9 mouse cellular contexts compared by ENCODE assay signal in genomic region chr14:58076030-58076521, GRCm38 (mm10). TPM values are rescaled to one million over a fixed set of nuclear protein-coding genes. Genes with fewer than 3 reads are reported as not detected.
DNase-seq lines count a peak whose midpoint lies in the region; ATAC-seq lines count a peak whose summit lies in the region.
"Had no signal": no experiment of that assay in that cellular context is flagged by ENCODE, and none has a peak within 500 bp of the region (broad histone marks: within the 10 kb centered on the region; RNA-seq: fewer than 3 reads in every experiment).

No protein-coding gene starts in this region.

- WGBS in kidney, embryonic 15.5 days: 2% methylated on average over 38 of the region's 40 CpGs
- under 1% methylated on average over 37 of the region's 40 CpGs for WGBS in limb, embryonic 15.5 days
- WGBS in neural tube, embryonic 14.5 days: under 1% methylated on average over 27 of the region's 40 CpGs

- H3K27ac ChIP-seq in kidney, embryonic 15.5 days: peak overlapping the region; percentile 70
- H3K27ac ChIP-seq in limb, embryonic 15.5 days: no peak overlapping the region
- H3K27ac ChIP-seq in neural tube, embryonic 14.5 days (ENCODE audit: low read depth, low read length): peak overlapping the region; percentile 88

- H3K4me2 ChIP-seq in kidney, embryonic 15.5 days: peak overlapping the region; percentile 97
- peak overlapping the region; percentile 94 for H3K4me2 ChIP-seq in limb, embryonic 15.5 days
- peak overlapping the region; percentile 91 for H3K4me2 ChIP-seq in neural tube, embryonic 14.5 days (ENCODE audit: low read depth, low read length)

- DNase-seq in ovary, postnatal 10 days (ENCODE audit: low spot score): peak; percentile 9
- DNase-seq in ovary, postnatal 14 days (ENCODE audit: low spot score): no peak
- DNase-seq in cerebellum, postnatal 4 days (ENCODE audit: low spot score in 2 of 2): peak; percentile 32 to 68
- peak; percentile 19 to 25 for DNase-seq in heart, adult 9 months (ENCODE audit: low spot score in 2 of 2)

- H3K9ac ChIP-seq in kidney, embryonic 15.5 days: peak overlapping the region; percentile 49
- H3K9ac ChIP-seq in limb, embryonic 15.5 days: no peak overlapping the region
- H3K9ac ChIP-seq in neural tube, embryonic 14.5 days (replicated peaks; ENCODE audit: low read depth, low read length): peak overlapping the region; percentile 69

- peaks cover 50% of the 10 kb centered on the region for H3K4me1 ChIP-seq in kidney, embryonic 15.5 days
- H3K4me1 ChIP-seq in limb, embryonic 15.5 days: peaks cover 49% of the 10 kb centered on the region
- H3K4me1 ChIP-seq in neural tube, embryonic 14.5 days (ENCODE audit: control insufficient read depth, insufficient read depth, low read length): peaks cover 8% of the 10 kb centered on the region

- no peaks in the 10 kb centered on the region for H3K9me3 ChIP-seq in kidney, embryonic 15.5 days (replicated peaks)
- H3K9me3 ChIP-seq in limb, embryonic 15.5 days: no peaks in the 10 kb centered on the region
- no peaks in the 10 kb centered on the region for H3K9me3 ChIP-seq in neural tube, embryonic 14.5 days (ENCODE audit: control insufficient read depth, low read length)

- peaks cover 77% of the 10 kb centered on the region for H3K27me3 ChIP-seq in kidney, embryonic 15.5 days
- H3K27me3 ChIP-seq in limb, embryonic 15.5 days: peaks cover 63% of the 10 kb centered on the region
- peaks cover 14% of the 10 kb centered on the region for H3K27me3 ChIP-seq in neural tube, embryonic 14.5 days (ENCODE audit: control insufficient read depth, insufficient read depth, low read length)

- peak; percentile 74 for ATAC-seq in kidney, embryonic 15.5 days (replicated peaks; ENCODE audit: low FRiP score)
- no peak for ATAC-seq in limb, embryonic 15.5 days (ENCODE audit: insufficient number of reproducible peaks, low FRiP score, low TSS enrichment, low read depth)
- peak; percentile 85 for ATAC-seq in neural tube, embryonic 14.5 days (ENCODE audit: low read depth)
- ATAC-seq in erythroblast, adult 5-6 weeks (replicated peaks; ENCODE audit: low FRiP score, poor library complexity, severe bottlenecking): no peak
- ATAC-seq: Patski had no signal

- H3K4me3 ChIP-seq in kidney, embryonic 15.5 days (replicated peaks): peak overlapping the region; percentile 57
- peak overlapping the region; percentile 59 for H3K4me3 ChIP-seq in limb, embryonic 15.5 days
- H3K4me3 ChIP-seq in neural tube, embryonic 14.5 days (ENCODE audit: low read depth, low read length): peak overlapping the region; percentile 63

- no peaks in the 10 kb centered on the region for H3K36me3 ChIP-seq in kidney, embryonic 15.5 days
- H3K36me3 ChIP-seq in limb, embryonic 15.5 days: no peaks in the 10 kb centered on the region
- no peaks in the 10 kb centered on the region for H3K36me3 ChIP-seq in neural tube, embryonic 14.5 days (ENCODE audit: control insufficient read depth, insufficient read depth, low read length)

RNA-seq across cellular contexts. Expression of gene Fgf9, which starts 5.7 kb away (rescaled TPM):
- polyA plus RNA-seq in kidney, embryonic 15.5 days (2015; fragmentation: Nextera tagmentation; extraction: Ambion mirVana): 6.7 and 7.9 TPM in 2 replicates
- polyA plus RNA-seq in limb, embryonic 15.5 days (2015; fragmentation: Nextera tagmentation; extraction: Ambion mirVana): 11.0 and 12.4 TPM in 2 replicates
- polyA plus RNA-seq in neural tube, embryonic 14.5 days (2014; fragmentation: Nextera tagmentation; extraction: Ambion mirVana): 18.8 and 23.2 TPM in 2 replicates
- total RNA-seq in erythroblast, adult 5-6 weeks (2015; ENCODE audit: low replicate concordance): not detected in 2 replicates
- not detected in 2 replicates for total RNA-seq in erythroblast, adult 5-6 weeks (2017; ENCODE audit: low replicate concordance)

Comparison
In these comparisons a context has a peak if more than half of its experiments do, and no peak if none do; other contexts are left out.
1. ATAC-seq: peak in kidney, embryonic 15.5 days (single experiment) and neural tube, embryonic 14.5 days (single experiment); none in limb, embryonic 15.5 days (single experiment) and erythroblast, adult 5-6 weeks (single experiment).
2. Peak in every context shown above with its lines, with median percentiles within 50 percentile points of each other: H3K4me2 ChIP-seq and H3K4me3 ChIP-seq.